Mouse (Mus musculus): ENCODE results near the gene Trio.

DNA sequence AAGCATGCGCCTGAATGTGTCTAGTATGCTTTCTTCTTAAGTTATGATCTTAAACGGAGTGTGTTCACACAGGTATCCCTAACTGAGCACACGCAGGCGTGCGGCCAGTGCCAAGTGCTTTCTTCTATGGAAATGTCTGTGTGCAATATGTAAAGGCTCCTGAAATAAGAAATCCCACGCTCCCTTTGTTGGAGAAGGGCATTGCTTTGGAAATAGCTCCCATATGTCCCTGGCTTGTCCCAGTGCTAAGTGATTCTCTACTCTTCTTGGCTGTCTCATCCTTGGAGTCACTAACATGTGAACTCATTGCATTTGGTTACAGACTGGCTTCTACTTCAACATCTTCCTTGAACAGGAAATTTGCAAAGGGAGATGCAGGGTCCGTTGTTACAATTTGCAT is 340.8 kb downstream of the Trio start:
- no peak for TF ChIP-seq CTCF (IDR thresholded peaks at IDR 0.05; ENCODE audit: extremely low read depth, insufficient read depth, insufficient read length, insufficient replicate concordance)
- TF ChIP-seq POLR2A (IDR thresholded peaks at IDR 0.05; ENCODE audit: low read depth, low read length), result no peak
